Mouse (Mus musculus) kidney, embryonic 14.5 days (tissue): ENCODE measurements around the gene Zfp770. TPM values are rescaled to one million over a fixed set of nuclear protein-coding genes. Genes with fewer than 3 reads are reported as not detected.

ENCODE experiments used
- ATAC-seq: fragments of 200-750 bp; cut with Nextera tagmentation; 2 replicates; pipeline ENCODE4 v1.8.0; 2017; ENCODE audit warnings: moderate number of reproducible peaks, mild to moderate bottlenecking, moderate TSS enrichment, moderate library complexity; ENCODE audit not compliant: low FRiP score, low TSS enrichment
- H3K27ac ChIP-seq: fragments of 300-500 bp; sonication (generic); 2 replicates; pipeline ENCODE4 v1.5.1; 2014; ENCODE audit warnings: low read depth, mild to moderate bottlenecking, low read length, moderate library complexity, mixed read lengths
- H3K27me3 ChIP-seq: fragments of 300-500 bp; sonication (generic); 2 replicates; pipeline ENCODE4 v1.6.1; 2014; ENCODE audit warnings: mild to moderate bottlenecking, low read length; ENCODE audit not compliant: control insufficient read depth, insufficient read depth
- H3K36me3 ChIP-seq: fragments of 300-500 bp; sonication (generic); 2 replicates; pipeline ENCODE4 v1.6.1; 2014; ENCODE audit warnings: low read length, mixed read lengths; ENCODE audit not compliant: control insufficient read depth, insufficient read depth
- H3K4me1 ChIP-seq: fragments of 300-500 bp; sonication (generic); 2 replicates; pipeline ENCODE4 v1.6.1; 2014; ENCODE audit warnings: low read length, mixed read lengths; ENCODE audit not compliant: control insufficient read depth, insufficient read depth
- H3K4me2 ChIP-seq: fragments of 300-500 bp; sonication (generic); replicated peaks from 2 replicates; pipeline ENCODE4 v1.6.1; 2014; ENCODE audit warnings: low read depth, mild to moderate bottlenecking, low read length
- H3K4me3 ChIP-seq: fragments of 300-500 bp; sonication (generic); 2 replicates; pipeline ENCODE4 v1.5.1; 2014; ENCODE audit warnings: mild to moderate bottlenecking, low read length
- H3K9ac ChIP-seq: fragments of 300-500 bp; sonication (generic); 2 replicates; pipeline ENCODE4 v1.6.1; 2014; ENCODE audit warnings: low read depth, mild to moderate bottlenecking, low read length, moderate library complexity
- H3K9me3 ChIP-seq: fragments of 300-500 bp; sonication (generic); 2 replicates; pipeline ENCODE4 v1.6.1; 2016; ENCODE audit warnings: low read length; ENCODE audit not compliant: control insufficient read depth
- WGBS: fragments of 180-500 bp; shearing (Covaris S2); extraction: QIAGEN DNeasy Blood & Tissue Kit; methylation state at CpG from one replicate; pipeline ENCODE4 v1.1.7; 2014; 5-methylcytosine and 5-hydroxymethylcytosine counted together
- microRNA-seq: library from miRNA; unstranded; fragments of <30 nt; microRNA quantifications from one replicate; pipeline ENCODE4, GENCODE M21; 2016
- polyA plus RNA-seq: library from polyadenylated mRNA; unstranded; fragments of >200 nt; fragmentation: Nextera tagmentation; extraction: Ambion mirVana; gene quantifications from 2 replicates; pipeline ENCODE4 v1.2.1, GENCODE M21; 2014

Zfp770 gene
- polyA plus RNA-seq, 1 experiment from 2014 or later: 8.4 TPM

DNA sequence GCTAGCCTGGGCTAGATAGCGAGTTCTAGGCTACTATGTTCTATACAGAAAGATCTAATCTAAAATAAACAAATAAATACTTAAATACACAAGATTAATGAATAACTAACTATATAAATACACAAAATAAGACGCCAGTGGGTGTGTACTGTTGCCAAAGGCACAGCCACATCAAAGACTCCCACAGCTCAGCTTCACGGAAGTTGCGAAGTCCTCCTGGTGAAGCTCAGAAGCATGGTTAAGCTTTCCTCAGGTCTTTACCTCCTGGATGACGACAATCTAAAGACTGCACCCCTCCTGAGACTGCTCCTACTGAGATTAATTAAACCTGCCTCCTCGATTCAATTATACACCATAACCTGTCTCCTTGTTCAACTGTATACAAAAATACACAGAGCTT is 48.0 kb downstream of the Zfp770 start:
- ATAC-seq: no peak
- H3K4me2 ChIP-seq: no peak overlapping the region
- peaks cover 74% of the 10 kb centered on the region for H3K36me3 ChIP-seq
- H3K9me3 ChIP-seq: no peaks in the 10 kb centered on the region
- H3K27me3 ChIP-seq: no peaks in the 10 kb centered on the region
- H3K27ac ChIP-seq: no peak overlapping the region
- no peaks in the 10 kb centered on the region for H3K4me1 ChIP-seq
- WGBS: 92% methylated on average over 6 of the region's 6 CpGs
- H3K4me3 ChIP-seq: no peak overlapping the region
- no peak overlapping the region for H3K9ac ChIP-seq

DNA sequence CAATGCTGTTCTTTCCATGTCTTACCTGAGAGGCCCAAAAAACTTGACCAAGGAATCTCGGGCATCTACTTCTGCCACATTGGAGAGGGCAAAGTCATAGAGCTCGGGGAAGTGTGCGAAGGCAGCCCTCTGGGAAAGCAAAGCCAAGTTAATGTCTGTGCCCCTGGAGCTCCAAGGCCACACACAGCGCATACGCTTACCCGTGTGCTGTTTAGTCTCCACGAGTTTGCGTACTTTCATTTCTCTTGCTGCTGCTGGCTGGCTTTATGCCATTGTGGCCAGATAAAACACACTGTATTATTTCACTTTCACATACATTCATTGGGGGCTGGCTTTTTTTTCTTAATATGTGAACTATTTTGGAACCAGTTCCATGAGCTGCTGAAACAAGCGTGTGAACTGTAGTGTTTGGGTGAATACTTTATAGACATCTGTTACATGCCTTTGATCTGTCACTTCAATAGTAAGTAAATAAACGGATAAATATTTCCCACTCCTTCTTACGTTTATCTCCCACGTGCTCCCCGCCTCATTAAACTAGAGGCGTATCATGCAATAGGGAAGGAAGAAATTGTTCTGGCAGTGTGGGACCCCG is 54.3 kb downstream of the Zfp770 start:
- no peaks in the 10 kb centered on the region for H3K27me3 ChIP-seq
- no peaks in the 10 kb centered on the region for H3K9me3 ChIP-seq
- no peaks in the 10 kb centered on the region for H3K4me1 ChIP-seq
- WGBS: 87% methylated on average over 15 of the region's 15 CpGs
- H3K27ac ChIP-seq: no peak overlapping the region
- no peak for ATAC-seq
- H3K4me3 ChIP-seq: no peak overlapping the region
- H3K9ac ChIP-seq: no peak overlapping the region
- H3K36me3 ChIP-seq: peaks cover 71% of the 10 kb centered on the region
- no peak overlapping the region for H3K4me2 ChIP-seq

- Histone ChIP-seq H3K4me1 (no peaks in the 10 kb centered on the region), H3K4me2 (no peak overlapping the region), H3K4me3 (no peak overlapping the region), H3K36me3 (peaks cover 73% of the 10 kb centered on the region), H3K9ac (no peak overlapping the region), H3K9me3 (no peaks in the 10 kb centered on the region), H3K27me3 (no peaks in the 10 kb centered on the region), H3K27ac (no peak overlapping the region)
- ATAC-seq: no peak
- WGBS: 78% methylated on average over 6 of the region's 6 CpGs
These were observed 55.9 kb downstream of the Zfp770 start for GRCm38 (mm10) chr2:114145315-114145801.

DNA sequence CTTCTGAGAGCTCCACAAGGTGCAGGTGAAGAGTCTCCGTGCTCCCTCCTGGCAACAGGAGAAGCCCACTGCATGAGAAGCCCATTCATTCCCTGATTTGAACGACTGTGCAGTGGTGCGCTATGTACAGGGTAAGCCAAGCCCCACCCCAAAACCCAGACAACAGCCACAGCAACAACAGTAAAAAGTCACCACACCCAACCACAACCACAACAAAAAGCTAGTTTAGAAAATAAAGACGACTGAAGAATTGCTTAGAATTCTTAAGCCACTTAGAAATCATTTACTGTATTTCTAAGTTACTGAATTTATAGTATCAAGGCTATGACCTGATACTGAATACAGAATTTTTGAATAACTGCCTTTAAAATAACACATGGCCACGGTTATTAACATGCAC is 56.4 kb downstream of the Zfp770 start:
- no peaks in the 10 kb centered on the region for H3K9me3 ChIP-seq
- H3K9ac ChIP-seq: no peak overlapping the region
- ATAC-seq: no peak
- no peak overlapping the region for H3K4me2 ChIP-seq
- no peak overlapping the region for H3K27ac ChIP-seq
- WGBS: 96% methylated on average over 5 of the region's 5 CpGs
- no peaks in the 10 kb centered on the region for H3K4me1 ChIP-seq
- H3K27me3 ChIP-seq: no peaks in the 10 kb centered on the region
- H3K4me3 ChIP-seq: no peak overlapping the region
- peaks cover 73% of the 10 kb centered on the region for H3K36me3 ChIP-seq

GRCm38 (mm10) chr2:114143842-114144241 is 57.4 kb downstream of the Zfp770 start:
- Histone ChIP-seq H3K4me3 (no peak overlapping the region), H3K27me3 (no peaks in the 10 kb centered on the region), H3K4me2 (no peak overlapping the region), H3K9me3 (no peaks in the 10 kb centered on the region), H3K4me1 (no peaks in the 10 kb centered on the region), H3K36me3 (peaks cover 75% of the 10 kb centered on the region), H3K27ac (no peak overlapping the region), H3K9ac (no peak overlapping the region)
- no peak for ATAC-seq
- 97% methylated on average over 6 of the region's 6 CpGs for WGBS

Small RNAs within 50 kb of the gene (microRNA-seq; reads per million reads assigned to microRNA genes)
- not detected for gene Mir7002

Other genes starting within 250 kb of the Zfp770 start
- gene Gjd2, start 187.8 kb downstream of the Zfp770 start, polyA plus RNA-seq: not detected in 2 replicates
- 12.3 and 12.6 TPM in 2 replicates for gene Actc1, start 147.9 kb downstream of the Zfp770 start, polyA plus RNA-seq
- gene Aqr, start 14.4 kb downstream of the Zfp770 start, polyA plus RNA-seq: 55.6 and 59.5 TPM in 2 replicates